Mouse (Mus musculus): ENCODE measurements around the gene Zic5. TPM values are rescaled to one million over a fixed set of nuclear protein-coding genes. Genes with fewer than 3 reads are reported as not detected.

Zic5 gene
- polyA plus RNA-seq, 1 experiment from 2014 or later: not detected

DNA sequence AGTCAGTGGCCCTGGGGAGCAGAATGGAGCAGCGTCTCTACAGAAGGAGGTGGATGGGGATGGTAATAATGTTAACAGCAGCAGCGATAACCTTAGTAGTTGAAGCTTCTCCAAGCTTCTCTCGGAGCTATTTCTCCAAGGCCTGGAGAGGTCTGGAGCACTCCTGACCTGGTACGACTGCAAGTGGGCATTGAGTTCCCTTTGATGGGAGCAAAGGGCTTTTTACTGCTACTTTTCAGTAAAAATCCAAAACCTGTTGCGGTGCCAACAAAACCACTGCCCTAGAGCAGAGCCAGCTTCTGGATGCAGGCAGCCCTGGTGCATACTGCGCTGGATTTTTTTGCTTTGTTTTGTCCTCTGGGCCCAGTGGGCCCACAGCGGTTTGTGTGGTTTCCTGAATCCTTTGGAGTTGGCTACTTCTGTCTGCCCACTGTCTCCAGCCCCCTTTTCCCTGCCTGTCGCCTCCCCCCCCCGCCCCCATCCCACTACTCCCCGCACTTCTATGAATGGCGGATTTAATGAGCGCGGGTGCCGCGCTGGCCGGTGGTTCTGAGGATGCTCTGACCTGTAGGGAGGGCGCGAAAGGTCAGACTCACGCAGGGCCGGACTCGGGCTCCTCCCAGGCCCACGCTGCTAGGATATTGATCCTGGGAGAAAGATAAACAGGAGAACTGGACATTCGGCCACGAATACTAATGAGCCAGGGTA lies 19.5 kb upstream of the Zic5 start:
- WGBS (ENCODE audit: insufficient replicate concordance): 2% methylated on average over 23 of the region's 24 CpGs
- no peak for TF ChIP-seq EP300 (IDR thresholded peaks at IDR 0.05; ENCODE audit: low read depth)
- TF ChIP-seq CTCF (IDR thresholded peaks at IDR 0.05; ENCODE audit: low read depth): no peak
- H3K9me3 ChIP-seq (ENCODE audit: low read length): no peaks in the 10 kb centered on the region
- no peaks in the 10 kb centered on the region for H3K36me3 ChIP-seq (replicated peaks; ENCODE audit: insufficient read depth, low read length)
- H3K9ac ChIP-seq (replicated peaks): no peak overlapping the region
- no peak overlapping the region for H3K27ac ChIP-seq (ENCODE audit: low read depth)
- no peak for ATAC-seq
- H3K4me1 ChIP-seq (ENCODE audit: insufficient read depth): no peaks in the 10 kb centered on the region
- no peak for DNase-seq
- no peak overlapping the region for H3K4me2 ChIP-seq (ENCODE audit: low read depth, low read length)
- peaks cover 93% of the 10 kb centered on the region for H3K27me3 ChIP-seq (ENCODE audit: insufficient read depth, low read length)
- H3K4me3 ChIP-seq (ENCODE audit: low read depth, low read length): no peak overlapping the region

GRCm38 (mm10) chr14:122484458-122484843 lies 19.0 kb upstream of the Zic5 start:
- DNase-seq (no peak), ATAC-seq (no peak)
- Histone ChIP-seq H3K9me3 (ENCODE audit: low read length) (no peaks in the 10 kb centered on the region), H3K27me3 (ENCODE audit: insufficient read depth, low read length) (peaks cover 93% of the 10 kb centered on the region), H3K4me2 (ENCODE audit: low read depth, low read length) (no peak overlapping the region), H3K36me3 (replicated peaks; ENCODE audit: insufficient read depth, low read length) (no peaks in the 10 kb centered on the region), H3K9ac (replicated peaks) (no peak overlapping the region), H3K4me1 (ENCODE audit: insufficient read depth) (no peaks in the 10 kb centered on the region), H3K27ac (ENCODE audit: low read depth) (no peak overlapping the region), H3K4me3 (ENCODE audit: low read depth, low read length) (no peak overlapping the region)
- 7% methylated on average over 4 of the region's 4 CpGs for WGBS (ENCODE audit: insufficient replicate concordance)
- TF ChIP-seq CTCF (IDR thresholded peaks at IDR 0.05; ENCODE audit: low read depth) (no peak), EP300 (IDR thresholded peaks at IDR 0.05; ENCODE audit: low read depth) (no peak)

DNA sequence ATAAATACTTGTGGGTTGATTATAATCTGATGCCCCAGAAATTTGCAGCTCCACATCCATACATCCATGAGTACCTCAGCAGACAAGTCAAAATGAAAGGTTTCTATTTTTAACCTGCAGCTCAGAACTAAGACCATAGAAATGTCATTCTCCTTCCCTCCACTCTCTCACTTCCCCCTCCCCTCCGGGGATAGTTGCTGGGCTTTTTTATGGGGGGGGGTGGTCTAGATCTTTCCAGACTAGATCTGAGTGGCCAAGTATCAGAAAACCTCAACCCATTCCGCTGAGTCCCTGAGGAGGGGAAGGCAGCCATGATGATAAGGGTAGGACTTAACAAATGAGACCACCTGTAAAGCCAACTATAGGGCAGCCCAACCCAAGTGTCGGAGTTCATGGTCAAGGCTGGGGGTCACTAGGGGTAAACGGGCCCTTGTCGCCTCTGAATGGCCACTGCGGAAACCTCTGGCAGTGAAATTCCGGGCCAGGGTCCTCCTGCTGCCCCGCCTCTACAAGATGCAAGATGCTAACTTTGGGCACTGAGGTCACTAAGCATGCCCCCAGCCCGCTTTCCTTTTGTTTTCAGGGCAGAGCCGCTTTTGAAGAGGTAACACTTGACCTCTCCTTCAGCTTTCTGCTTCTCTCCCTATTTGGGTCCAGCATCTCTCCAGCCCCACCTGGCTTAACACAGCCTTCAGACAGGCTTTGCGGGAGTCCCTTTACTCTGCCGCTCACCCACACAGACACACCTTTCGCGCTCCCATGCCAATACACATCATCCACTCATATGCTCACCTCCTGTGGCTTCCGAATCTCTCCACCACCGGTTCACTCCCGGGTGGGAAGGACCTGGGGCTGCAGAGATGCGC lies 18.3 kb upstream of the Zic5 start:
- TF ChIP-seq CTCF (IDR thresholded peaks at IDR 0.05; ENCODE audit: low read depth): no peak
- TF ChIP-seq EP300 (IDR thresholded peaks at IDR 0.05; ENCODE audit: low read depth): no peak
- peaks cover 93% of the 10 kb centered on the region for H3K27me3 ChIP-seq (ENCODE audit: insufficient read depth, low read length)
- no peak overlapping the region for H3K27ac ChIP-seq (ENCODE audit: low read depth)
- no peak overlapping the region for H3K4me3 ChIP-seq (ENCODE audit: low read depth, low read length)
- 4% methylated on average over 18 of the region's 18 CpGs for WGBS (ENCODE audit: insufficient replicate concordance)
- no peaks in the 10 kb centered on the region for H3K9me3 ChIP-seq (ENCODE audit: low read length)
- no peak overlapping the region for H3K4me2 ChIP-seq (ENCODE audit: low read depth, low read length)
- H3K4me1 ChIP-seq (ENCODE audit: insufficient read depth): no peaks in the 10 kb centered on the region
- DNase-seq (no peak), ATAC-seq (no peak)
- no peak overlapping the region for H3K9ac ChIP-seq (replicated peaks)
- H3K36me3 ChIP-seq (replicated peaks; ENCODE audit: insufficient read depth, low read length): no peaks in the 10 kb centered on the region

DNA sequence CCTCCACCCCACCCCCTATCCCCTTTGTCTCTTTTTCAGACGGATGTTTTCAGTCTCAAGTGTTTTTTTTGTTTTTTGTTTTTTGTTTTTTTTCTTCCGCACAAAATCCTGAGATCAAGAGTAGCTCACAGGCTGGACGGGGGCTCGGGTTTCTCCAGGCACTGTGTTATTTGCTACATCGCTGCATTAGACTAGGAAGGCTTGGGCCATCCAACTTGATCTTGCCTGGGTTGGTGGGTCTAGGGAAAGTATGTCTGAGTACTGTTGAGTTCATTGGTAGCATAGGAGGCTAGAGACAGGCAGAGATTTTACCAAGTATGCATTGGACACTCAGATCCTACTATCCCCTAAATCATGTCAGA lies 17.5 kb upstream of the Zic5 start:
- Histone ChIP-seq H3K9me3 (ENCODE audit: low read length) (no peaks in the 10 kb centered on the region), H3K27ac (ENCODE audit: low read depth) (no peak overlapping the region), H3K27me3 (ENCODE audit: insufficient read depth, low read length) (peaks cover 98% of the 10 kb centered on the region), H3K4me2 (ENCODE audit: low read depth, low read length) (no peak overlapping the region), H3K4me1 (ENCODE audit: insufficient read depth) (no peaks in the 10 kb centered on the region), H3K36me3 (replicated peaks; ENCODE audit: insufficient read depth, low read length) (no peaks in the 10 kb centered on the region), H3K9ac (replicated peaks) (no peak overlapping the region), H3K4me3 (ENCODE audit: low read depth, low read length) (no peak overlapping the region)
- ATAC-seq (no peak), DNase-seq (no peak)
- TF ChIP-seq CTCF (IDR thresholded peaks at IDR 0.05; ENCODE audit: low read depth) (no peak), EP300 (IDR thresholded peaks at IDR 0.05; ENCODE audit: low read depth) (no peak)
- 7% methylated on average over 5 of the region's 5 CpGs for WGBS (ENCODE audit: insufficient replicate concordance)

GRCm38 (mm10) chr14:122482081-122483023 lies 16.9 kb upstream of the Zic5 start:
- Histone ChIP-seq H3K4me3 (ENCODE audit: low read depth, low read length) (no peak overlapping the region), H3K9ac (replicated peaks) (no peak overlapping the region), H3K27me3 (ENCODE audit: insufficient read depth, low read length) (peaks cover 100% of the 10 kb centered on the region), H3K4me2 (ENCODE audit: low read depth, low read length) (no peak overlapping the region), H3K27ac (ENCODE audit: low read depth) (no peak overlapping the region), H3K36me3 (replicated peaks; ENCODE audit: insufficient read depth, low read length) (no peaks in the 10 kb centered on the region), H3K4me1 (ENCODE audit: insufficient read depth) (no peaks in the 10 kb centered on the region), H3K9me3 (ENCODE audit: low read length) (no peaks in the 10 kb centered on the region)
- DNase-seq (no peak), ATAC-seq (no peak)
- WGBS (ENCODE audit: insufficient replicate concordance): 2% methylated on average over 38 of the region's 38 CpGs
- TF ChIP-seq CTCF (IDR thresholded peaks at IDR 0.05; ENCODE audit: low read depth) (no peak), EP300 (IDR thresholded peaks at IDR 0.05; ENCODE audit: low read depth) (no peak)

DNA sequence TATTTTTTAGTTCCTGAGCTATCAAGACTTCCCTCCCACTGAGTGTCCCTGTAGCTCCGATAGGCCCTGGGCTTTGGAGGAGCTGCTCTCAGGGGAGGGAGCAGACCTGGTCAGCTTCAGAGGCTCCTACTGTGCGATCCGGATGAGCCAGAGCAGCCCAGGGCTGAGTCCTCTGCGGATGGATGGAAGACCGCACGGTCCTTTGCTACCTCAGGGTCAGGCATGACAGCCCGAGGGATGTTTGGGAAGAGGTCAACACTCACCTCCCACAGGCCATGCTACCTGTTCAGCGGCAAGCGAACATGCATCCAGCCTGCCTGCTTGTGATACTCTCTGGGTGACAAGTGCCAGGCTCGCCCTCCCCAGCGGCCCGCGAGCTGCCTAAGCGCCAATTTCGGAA lies 15.7 kb upstream of the Zic5 start:
- Histone ChIP-seq H3K9me3 (ENCODE audit: low read length) (no peaks in the 10 kb centered on the region), H3K4me3 (ENCODE audit: low read depth, low read length) (no peak overlapping the region), H3K9ac (replicated peaks) (no peak overlapping the region), H3K27me3 (ENCODE audit: insufficient read depth, low read length) (peaks cover 100% of the 10 kb centered on the region), H3K4me2 (ENCODE audit: low read depth, low read length) (no peak overlapping the region), H3K36me3 (replicated peaks; ENCODE audit: insufficient read depth, low read length) (no peaks in the 10 kb centered on the region), H3K27ac (ENCODE audit: low read depth) (no peak overlapping the region), H3K4me1 (ENCODE audit: insufficient read depth) (no peaks in the 10 kb centered on the region)
- no peak for DNase-seq
- no peak for TF ChIP-seq EP300 (IDR thresholded peaks at IDR 0.05; ENCODE audit: low read depth)
- no peak for TF ChIP-seq CTCF (IDR thresholded peaks at IDR 0.05; ENCODE audit: low read depth)
- WGBS (ENCODE audit: insufficient replicate concordance): 2% methylated on average over 15 of the region's 15 CpGs
- ATAC-seq: no peak

All from liver, postnatal 0 days (tissue).